Mouse (Mus musculus) left cerebral cortex, postnatal 10 days (tissue): Measurements from ENCODE around the gene Ghsr. TPM values are rescaled to one million over a fixed set of nuclear protein-coding genes. Genes with fewer than 3 reads are reported as not detected.
"Not testable (repeated sequence)": the region's sequence is repeated elsewhere in the genome, so short reads cannot be mapped to it uniquely, and the experiment has no call there.

Experiments
- DNase-seq, 2 experiments: peaks; one replicate each; pipeline ENCODE4 v3.0.0; 2021 to 2022; ENCODE audit warnings: low spot score in 2 of 2, mixed read lengths in 1 of 2; ENCODE audit errors: extremely low spot score in 1 of 2
- intact Hi-C: fragments of 180-260 bp; cut with DNase I; formaldehyde crosslinking; loops from one replicate; pipeline ENCODE4 v1.15.1; 2025
- total RNA-seq, 2 experiments: library from RNA; stranded (reverse); gene quantifications; 2 replicates each; pipeline ENCODE4 v1.2.3; 2021

Gene Ghsr
- total RNA-seq, 2 experiments from 2014 or later = 0.10 to 0.21 TPM

- no peak for DNase-seq
- intact Hi-C loops = no loop called here
Observed at GRCm38 (mm10) chr3:27389923-27390322, 18.8 kb downstream of the Ghsr start.

DNA sequence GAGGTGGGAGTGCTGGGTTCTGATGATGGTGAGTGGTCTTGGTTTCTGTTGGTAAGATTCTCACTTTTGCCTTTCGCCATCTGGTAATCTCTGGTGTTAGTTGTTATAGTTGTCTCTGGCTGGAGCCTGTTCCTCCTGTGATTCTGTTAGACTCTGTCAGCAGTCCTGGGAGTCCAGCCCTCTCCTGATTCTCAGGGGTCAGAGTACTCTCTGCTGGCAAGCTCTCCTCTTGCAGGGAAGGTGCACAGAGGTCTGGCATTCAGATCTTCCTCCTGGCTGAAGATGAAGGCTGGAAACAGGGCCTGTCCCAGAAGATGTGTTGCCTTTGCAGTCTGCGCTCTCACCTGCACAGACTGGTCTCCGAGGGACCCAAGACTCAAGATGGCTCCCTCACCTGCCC lies 29.8 kb downstream of the Ghsr start:
- intact Hi-C loops, DNase-seq: not testable (repeated sequence)

DNA sequence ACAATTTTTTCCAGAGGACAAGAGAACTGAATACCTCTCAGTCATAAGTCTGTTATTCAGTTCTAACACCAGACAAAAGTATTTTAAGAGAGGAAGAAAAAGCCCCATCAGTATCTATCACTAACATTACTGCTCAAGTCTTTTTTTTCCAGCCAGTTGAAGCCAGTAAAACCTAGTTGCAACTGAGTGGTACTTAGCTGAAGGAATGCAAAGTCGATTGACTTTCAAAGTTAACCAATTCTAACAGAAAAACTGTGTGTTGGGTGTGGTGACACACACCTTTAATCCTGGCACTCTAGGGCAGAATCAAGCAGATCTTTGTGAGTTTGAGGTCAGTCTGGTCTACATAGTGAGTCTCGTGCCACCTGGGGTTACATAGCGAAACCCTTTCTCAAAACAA lies 35.3 kb downstream of the Ghsr start:
- intact Hi-C loops = no loop called here

DNA sequence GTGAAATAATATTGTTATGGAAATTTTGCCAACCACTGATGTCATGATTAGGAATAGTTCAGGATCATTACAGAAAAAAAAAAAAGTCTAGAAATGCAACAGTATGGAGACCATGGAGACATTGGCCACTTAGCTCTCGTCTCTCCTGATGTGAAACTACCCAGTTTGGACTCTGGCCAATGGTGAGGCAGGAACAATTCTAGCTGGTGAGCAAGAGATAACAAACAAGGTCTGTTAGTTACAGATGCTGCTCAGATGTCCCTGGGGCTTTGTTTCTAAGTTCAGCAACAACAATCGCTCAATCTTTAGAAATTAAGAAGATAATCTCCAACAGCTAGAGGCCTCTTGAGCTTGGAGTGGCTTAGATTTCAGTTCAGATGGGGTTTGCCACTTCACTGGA lies 37.4 kb downstream of the Ghsr start:
- intact Hi-C loops = no loop called here

More for the DNA sequence above, 35.3 kb downstream of the Ghsr start:
- DNase-seq = no peak

DNA sequence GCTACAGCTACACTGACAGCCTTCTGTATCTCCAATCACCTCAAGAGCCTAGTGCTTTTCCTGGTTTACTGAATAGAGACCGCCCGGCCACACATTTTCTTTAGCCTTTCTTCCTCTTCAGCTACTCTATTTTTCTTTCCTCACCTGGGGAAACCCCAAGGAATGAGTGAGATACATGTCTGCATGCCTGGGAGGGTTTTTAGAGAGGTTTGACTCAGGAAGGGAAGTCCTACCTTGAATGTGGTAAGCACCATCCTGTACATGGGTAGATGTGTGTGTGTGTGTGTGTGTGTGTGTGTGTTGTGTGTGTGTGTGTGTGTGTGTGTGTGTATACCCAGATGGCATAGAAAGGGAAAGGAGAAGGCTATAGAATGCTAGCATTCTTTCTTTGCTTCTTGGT lies 40.1 kb downstream of the Ghsr start:
- DNase-seq = no peak
- intact Hi-C loops = no loop called here

More for the DNA sequence above, 37.4 kb downstream of the Ghsr start:
- no peak for DNase-seq

DNA sequence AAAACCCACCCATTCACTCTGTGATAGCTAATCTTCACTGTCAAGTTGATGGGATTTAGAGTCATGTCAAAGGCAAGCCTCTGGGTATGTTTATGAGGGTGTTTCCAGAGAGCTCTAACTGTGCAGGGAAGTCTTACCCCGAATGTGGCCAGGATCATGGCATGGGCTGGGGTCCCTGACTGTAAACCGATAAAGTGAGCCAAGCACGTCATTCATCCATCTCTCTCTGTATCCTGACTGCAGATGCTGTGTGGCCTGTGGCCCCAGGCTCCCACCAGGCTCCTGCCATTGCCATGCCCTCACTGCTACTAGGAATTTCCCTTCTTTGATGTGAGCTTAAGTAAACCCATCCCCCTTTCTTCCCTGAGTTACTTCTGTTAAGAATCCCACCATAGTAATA lies 42.4 kb downstream of the Ghsr start:
- intact Hi-C loops = no loop called here
- no peak for DNase-seq

GRCm38 (mm10) chr3:27416786-27417185 lies 45.6 kb downstream of the Ghsr start:
- DNase-seq = no peak
- intact Hi-C loops = no loop called here

DNA sequence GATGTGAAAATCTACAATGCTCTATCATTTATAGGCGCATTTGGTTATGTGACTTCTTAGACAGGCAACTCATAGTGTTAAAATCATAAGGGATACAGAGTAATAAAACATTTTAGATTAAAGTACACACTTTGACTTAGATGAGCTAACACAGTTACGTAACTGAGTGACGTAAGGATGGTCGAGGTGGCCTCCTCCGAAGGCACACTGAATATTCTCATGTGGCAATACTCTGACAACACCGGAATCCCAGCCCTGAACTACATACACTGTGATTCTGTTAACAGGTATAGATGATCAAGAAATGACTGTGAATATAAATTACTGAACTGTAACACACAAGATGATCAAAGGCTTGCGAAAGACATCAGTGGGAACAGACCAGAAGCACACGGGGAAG lies 47.5 kb downstream of the Ghsr start:
- intact Hi-C loops = no loop called here
- no peak for DNase-seq

- no peak for DNase-seq
- intact Hi-C loops = no loop called here
Observed at GRCm38 (mm10) chr3:27421980-27422379, 50.8 kb downstream of the Ghsr start.

DNA sequence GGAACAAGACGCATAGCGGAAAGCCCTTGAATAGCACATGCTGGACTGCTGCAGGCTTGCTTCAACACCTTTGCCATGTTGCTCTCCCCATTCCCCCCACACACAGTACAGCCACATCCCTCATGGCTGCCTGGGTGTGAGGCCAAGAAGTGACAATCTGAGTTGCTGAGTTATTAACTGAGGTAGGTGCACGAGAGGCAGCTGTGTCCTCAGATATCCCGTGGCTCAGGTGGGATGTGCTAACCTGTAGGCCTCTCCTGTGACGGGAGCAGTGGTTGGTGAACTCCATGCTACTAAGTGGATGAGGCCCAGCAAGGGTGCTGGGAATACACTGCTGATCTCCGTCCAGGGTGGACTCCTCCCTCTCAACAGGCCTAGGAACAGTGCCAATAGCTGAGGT lies 51.4 kb downstream of the Ghsr start:
- intact Hi-C loops = no loop called here

GRCm38 (mm10) chr3:27424049-27424667 lies 53.0 kb downstream of the Ghsr start:
- DNase-seq = no peak
- intact Hi-C loops = no loop called here

More for the DNA sequence above, 51.4 kb downstream of the Ghsr start:
- no peak for DNase-seq

- intact Hi-C loops = no loop called here
- no peak for DNase-seq
Observed at GRCm38 (mm10) chr3:27427406-27427805, 56.3 kb downstream of the Ghsr start.

Other genes with a start within 250 kb of the Ghsr start
- gene Ect2, start 217.5 kb upstream of the Ghsr start, total RNA-seq = 1 to 10 TPM; 2.4 to 2.7 TPM
- 100 to 1,000 TPM in 1 of 2 experiments, 10 to 100 TPM in 1; 96.9 to 103 TPM for gene Nceh1, start 188.4 kb upstream of the Ghsr start, total RNA-seq
- gene Tnfsf10, start 54.3 kb upstream of the Ghsr start, total RNA-seq = 1 to 10 TPM in 1 of 2 experiments, under 1 TPM in 1; 0.94 to 1.6 TPM